Mouse (Mus musculus) liver, embryonic 13.5 days (tissue): Measurements from ENCODE around the gene Ina. TPM values are rescaled to one million over a fixed set of nuclear protein-coding genes. Genes with fewer than 3 reads are reported as not detected.

ENCODE experiments used
- ATAC-seq: fragments of 200-750 bp; cut with Nextera tagmentation; 2 replicates; pipeline ENCODE4 v1.8.0; 2017; ENCODE audit warnings: low read depth, mild to moderate bottlenecking, moderate number of reproducible peaks, moderate library complexity
- DNase-seq: peaks from one replicate; pipeline ENCODE4 v3.0.0; 2022
- H3K27ac ChIP-seq: fragments of 300-500 bp; sonication (generic); 2 replicates; pipeline ENCODE4 v1.5.1; 2015; ENCODE audit warnings: moderate library complexity, mild to moderate bottlenecking, inconsistent platforms
- H3K27me3 ChIP-seq: fragments of 300-500 bp; sonication (generic); 2 replicates; pipeline ENCODE4 v1.6.1; 2015; ENCODE audit warnings: mild to moderate bottlenecking, inconsistent platforms
- H3K36me3 ChIP-seq: fragments of 300-500 bp; sonication (generic); 2 replicates; pipeline ENCODE4 v1.6.1; 2015; ENCODE audit warnings: mild to moderate bottlenecking, inconsistent platforms
- H3K4me1 ChIP-seq: fragments of 300-500 bp; sonication (generic); replicated peaks from 2 replicates; pipeline ENCODE4 v1.6.1; 2015; ENCODE audit warnings: inconsistent platforms
- H3K4me2 ChIP-seq: fragments of 300-500 bp; sonication (generic); 2 replicates; pipeline ENCODE4 v1.6.1; 2015; ENCODE audit warnings: inconsistent platforms, mild to moderate bottlenecking, moderate library complexity
- H3K4me3 ChIP-seq: fragments of 300-500 bp; sonication (generic); replicated peaks from 2 replicates; pipeline ENCODE4 v1.5.1; 2015; ENCODE audit warnings: mild to moderate bottlenecking, inconsistent platforms
- H3K9ac ChIP-seq: fragments of 300-500 bp; sonication (generic); 2 replicates; pipeline ENCODE4 v1.6.1; 2015; ENCODE audit warnings: mild to moderate bottlenecking, inconsistent platforms
- H3K9me3 ChIP-seq: fragments of 300-500 bp; sonication (generic); replicated peaks from 2 replicates; pipeline ENCODE4 v1.6.1; 2016; ENCODE audit warnings: inconsistent platforms
- WGBS: fragments of 180-500 bp; shearing (Covaris S2); methylation state at CpG from one replicate; pipeline ENCODE4 v1.1.7; 2015; ENCODE audit not compliant: insufficient replicate concordance; 5-methylcytosine and 5-hydroxymethylcytosine counted together
- polyA plus RNA-seq: library from polyadenylated mRNA; unstranded; fragments of >200 nt; fragmentation: Nextera tagmentation; extraction: Ambion mirVana; gene quantifications from 2 replicates; pipeline ENCODE4 v1.2.1, GENCODE M21; 2015

The Ina gene
- polyA plus RNA-seq, 1 experiment from 2014 or later = 0.71 TPM

- no peaks in the 10 kb centered on the region for H3K36me3 ChIP-seq
- no peak overlapping the region for H3K27ac ChIP-seq
- no peaks in the 10 kb centered on the region for H3K9me3 ChIP-seq
- WGBS = 13% methylated on average over 3 of the region's 3 CpGs
- no peak for DNase-seq
- peaks cover 17% of the 10 kb centered on the region for H3K4me1 ChIP-seq
- H3K27me3 ChIP-seq = peaks cover 87% of the 10 kb centered on the region
- H3K4me3 ChIP-seq = no peak overlapping the region
- no peak for ATAC-seq
- no peak overlapping the region for H3K4me2 ChIP-seq
- no peak overlapping the region for H3K9ac ChIP-seq
These were observed 3.3 kb downstream of the Ina start for GRCm38 (mm10) chr19:47017831-47018230.

GRCm38 (mm10) chr19:47018330-47018729 lies 3.8 kb downstream of the Ina start:
- DNase-seq (no peak), ATAC-seq (no peak)
- H3K36me3 ChIP-seq = no peaks in the 10 kb centered on the region
- no peak overlapping the region for H3K4me3 ChIP-seq
- H3K27ac ChIP-seq = no peak overlapping the region
- 32% methylated on average over 2 of the region's 2 CpGs for WGBS
- H3K4me2 ChIP-seq = no peak overlapping the region
- H3K4me1 ChIP-seq = peaks cover 17% of the 10 kb centered on the region
- peaks cover 87% of the 10 kb centered on the region for H3K27me3 ChIP-seq
- no peaks in the 10 kb centered on the region for H3K9me3 ChIP-seq
- H3K9ac ChIP-seq = no peak overlapping the region

- no peak overlapping the region for H3K4me2 ChIP-seq
- 39% methylated on average over 6 of the region's 6 CpGs for WGBS
- H3K27me3 ChIP-seq = peaks cover 84% of the 10 kb centered on the region
- H3K9ac ChIP-seq = no peak overlapping the region
- peaks cover 13% of the 10 kb centered on the region for H3K4me1 ChIP-seq
- H3K27ac ChIP-seq = no peak overlapping the region
- ATAC-seq = no peak
- no peak overlapping the region for H3K4me3 ChIP-seq
- H3K9me3 ChIP-seq = no peaks in the 10 kb centered on the region
- no peaks in the 10 kb centered on the region for H3K36me3 ChIP-seq
- no peak for DNase-seq
These were observed 4.8 kb downstream of the Ina start for GRCm38 (mm10) chr19:47019326-47019725.

GRCm38 (mm10) chr19:47022709-47023108 lies 8.2 kb downstream of the Ina start:
- 56% methylated on average over 4 of the region's 4 CpGs for WGBS
- Histone ChIP-seq H3K27ac (no peak overlapping the region), H3K4me3 (no peak overlapping the region), H3K27me3 (peaks cover 51% of the 10 kb centered on the region), H3K36me3 (no peaks in the 10 kb centered on the region), H3K4me2 (no peak overlapping the region), H3K9ac (no peak overlapping the region), H3K9me3 (no peaks in the 10 kb centered on the region), H3K4me1 (no peaks in the 10 kb centered on the region)
- ATAC-seq (no peak), DNase-seq (no peak)

GRCm38 (mm10) chr19:47023546-47023945 lies 9.0 kb downstream of the Ina start:
- H3K36me3 ChIP-seq = no peaks in the 10 kb centered on the region
- no peak overlapping the region for H3K4me3 ChIP-seq
- H3K9ac ChIP-seq = no peak overlapping the region
- peaks cover 43% of the 10 kb centered on the region for H3K27me3 ChIP-seq
- H3K27ac ChIP-seq = no peak overlapping the region
- 75% methylated on average over 13 of the region's 13 CpGs for WGBS
- ATAC-seq (no peak), DNase-seq (no peak)
- H3K9me3 ChIP-seq = no peaks in the 10 kb centered on the region
- no peak overlapping the region for H3K4me2 ChIP-seq
- no peaks in the 10 kb centered on the region for H3K4me1 ChIP-seq

DNA sequence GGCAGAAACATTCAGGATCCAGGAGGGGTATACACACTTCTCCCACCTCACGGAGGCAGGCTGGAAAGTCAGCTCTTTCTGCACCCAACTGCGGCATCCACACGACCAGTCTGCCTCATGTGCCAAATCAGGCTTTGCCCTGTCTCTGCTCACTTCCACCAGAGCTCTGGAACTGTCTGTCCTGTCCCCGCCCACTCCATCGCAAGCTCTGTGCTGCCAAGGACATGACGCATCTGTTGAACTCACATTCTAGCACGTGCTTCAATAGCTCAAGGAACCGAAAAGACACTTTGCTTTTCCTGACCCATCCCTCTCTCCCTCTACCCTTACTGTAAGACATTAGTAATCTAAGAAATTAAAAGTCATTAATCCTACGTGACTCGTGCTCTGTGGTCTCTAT lies 10.5 kb downstream of the Ina start:
- Histone ChIP-seq H3K36me3 (no peaks in the 10 kb centered on the region), H3K27me3 (peaks cover 30% of the 10 kb centered on the region), H3K4me2 (no peak overlapping the region), H3K27ac (no peak overlapping the region), H3K9me3 (no peaks in the 10 kb centered on the region), H3K4me1 (no peaks in the 10 kb centered on the region), H3K4me3 (no peak overlapping the region), H3K9ac (no peak overlapping the region)
- WGBS = 69% methylated on average over 10 of the region's 10 CpGs
- ATAC-seq = no peak
- no peak for DNase-seq

- no peak overlapping the region for H3K4me3 ChIP-seq
- no peaks in the 10 kb centered on the region for H3K9me3 ChIP-seq
- H3K9ac ChIP-seq = no peak overlapping the region
- H3K4me1 ChIP-seq = no peaks in the 10 kb centered on the region
- no peak overlapping the region for H3K4me2 ChIP-seq
- WGBS = 71% methylated on average over 4 of the region's 4 CpGs
- ATAC-seq = no peak
- no peak overlapping the region for H3K27ac ChIP-seq
- no peaks in the 10 kb centered on the region for H3K36me3 ChIP-seq
- H3K27me3 ChIP-seq = peaks cover 21% of the 10 kb centered on the region
- DNase-seq = no peak
These were observed 12.0 kb downstream of the Ina start for GRCm38 (mm10) chr19:47026513-47026912.

- DNase-seq (no peak), ATAC-seq (no peak)
- WGBS = 80% methylated on average over 9 of the region's 9 CpGs
- Histone ChIP-seq H3K4me2 (no peak overlapping the region), H3K9ac (no peak overlapping the region), H3K27me3 (no peaks in the 10 kb centered on the region), H3K4me1 (no peaks in the 10 kb centered on the region), H3K36me3 (peaks cover 15% of the 10 kb centered on the region), H3K4me3 (no peak overlapping the region), H3K27ac (no peak overlapping the region), H3K9me3 (no peaks in the 10 kb centered on the region)
These were observed 15.3 kb downstream of the Ina start for GRCm38 (mm10) chr19:47029796-47030195.

GRCm38 (mm10) chr19:47031770-47032169 lies 17.3 kb downstream of the Ina start:
- peaks cover 25% of the 10 kb centered on the region for H3K36me3 ChIP-seq
- ATAC-seq (no peak), DNase-seq (no peak)

GRCm38 (mm10) chr19:47034916-47035315 lies 20.4 kb downstream of the Ina start:
- DNase-seq = no peak
- H3K4me2 ChIP-seq = no peak overlapping the region
- no peaks in the 10 kb centered on the region for H3K27me3 ChIP-seq
- 73% methylated on average over 4 of the region's 4 CpGs for WGBS
- no peak for ATAC-seq
- H3K36me3 ChIP-seq = peaks cover 49% of the 10 kb centered on the region
- no peak overlapping the region for H3K4me3 ChIP-seq
- H3K9ac ChIP-seq = no peak overlapping the region
- H3K4me1 ChIP-seq = no peaks in the 10 kb centered on the region
- no peak overlapping the region for H3K27ac ChIP-seq
- H3K9me3 ChIP-seq = no peaks in the 10 kb centered on the region

More at GRCm38 (mm10) chr19:47031770-47032169, 17.3 kb downstream of the Ina start:
- Histone ChIP-seq H3K4me2 (no peak overlapping the region), H3K4me1 (no peaks in the 10 kb centered on the region), H3K9ac (no peak overlapping the region), H3K27ac (no peak overlapping the region), H3K9me3 (no peaks in the 10 kb centered on the region), H3K4me3 (no peak overlapping the region), H3K27me3 (no peaks in the 10 kb centered on the region)
- WGBS = 85% methylated on average over 6 of the region's 6 CpGs

GRCm38 (mm10) chr19:47036596-47036995 lies 22.1 kb downstream of the Ina start:
- WGBS = 83% methylated on average over 3 of the region's 3 CpGs
- Histone ChIP-seq H3K4me1 (no peaks in the 10 kb centered on the region), H3K4me3 (no peak overlapping the region), H3K36me3 (peaks cover 63% of the 10 kb centered on the region), H3K4me2 (no peak overlapping the region), H3K9me3 (no peaks in the 10 kb centered on the region), H3K9ac (no peak overlapping the region), H3K27me3 (no peaks in the 10 kb centered on the region), H3K27ac (no peak overlapping the region)
- no peak for ATAC-seq
- DNase-seq = no peak

GRCm38 (mm10) chr19:47040720-47041473 lies 26.4 kb downstream of the Ina start:
- ATAC-seq (no peak), DNase-seq (no peak)
- Histone ChIP-seq H3K9me3 (no peaks in the 10 kb centered on the region), H3K4me2 (no peak overlapping the region), H3K36me3 (peaks cover 56% of the 10 kb centered on the region), H3K27ac (no peak overlapping the region), H3K4me3 (no peak overlapping the region), H3K9ac (no peak overlapping the region), H3K4me1 (no peaks in the 10 kb centered on the region), H3K27me3 (no peaks in the 10 kb centered on the region)
- WGBS = 77% methylated on average over 3 of the region's 3 CpGs
